Mouse (Mus musculus): ENCODE measurements around the gene Iqce. TPM values are rescaled to one million over a fixed set of nuclear protein-coding genes. Genes with fewer than 3 reads are reported as not detected.

The Iqce gene
- polyA plus RNA-seq, 1 experiment from 2014 or later, result 24.7 TPM

DNA sequence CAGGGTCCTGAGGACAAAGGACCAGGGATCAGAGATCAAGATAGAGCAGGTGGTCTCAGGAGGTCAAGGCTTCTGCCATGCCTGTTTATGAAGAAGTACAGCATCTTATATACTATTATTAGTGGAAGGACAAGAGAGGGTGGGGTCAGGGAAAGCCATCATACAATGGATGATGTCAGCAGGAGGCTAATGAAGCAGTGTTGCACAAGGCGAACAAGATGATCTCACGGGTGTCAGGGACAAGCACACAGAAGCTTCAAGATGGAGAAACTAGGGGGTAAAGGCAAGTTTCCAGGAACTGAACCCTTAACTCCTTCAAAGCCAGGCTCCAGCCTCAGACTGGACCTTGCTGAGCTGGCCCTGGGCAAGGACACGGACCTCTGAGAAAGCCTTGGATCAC lies 19.9 kb upstream of the Iqce start:
- Histone ChIP-seq H3K36me3 (ENCODE audit: control insufficient read depth, insufficient read depth, low read length) (peaks cover 18% of the 10 kb centered on the region; the same call in 1 of the 2 replicates), H3K27me3 (ENCODE audit: control insufficient read depth, insufficient read depth, low read length) (no peaks in the 10 kb centered on the region), H3K4me2 (replicated peaks; ENCODE audit: low read depth, low read length) (no peak overlapping the region), H3K9me3 (ENCODE audit: control insufficient read depth, low read depth, low read length) (no peaks in the 10 kb centered on the region), H3K4me3 (ENCODE audit: low read depth, low read length) (no peak overlapping the region), H3K4me1 (ENCODE audit: control insufficient read depth, insufficient read depth, low read length) (no peaks in the 10 kb centered on the region), H3K9ac (replicated peaks; ENCODE audit: low read depth, low read length) (no peak overlapping the region), H3K27ac (ENCODE audit: low read length) (no peak overlapping the region)
- 79% methylated on average over 3 of the region's 3 CpGs for WGBS
- ATAC-seq (ENCODE audit: insufficient number of reproducible peaks, insufficient read depth, low FRiP score, low read depth), result no peak

DNA sequence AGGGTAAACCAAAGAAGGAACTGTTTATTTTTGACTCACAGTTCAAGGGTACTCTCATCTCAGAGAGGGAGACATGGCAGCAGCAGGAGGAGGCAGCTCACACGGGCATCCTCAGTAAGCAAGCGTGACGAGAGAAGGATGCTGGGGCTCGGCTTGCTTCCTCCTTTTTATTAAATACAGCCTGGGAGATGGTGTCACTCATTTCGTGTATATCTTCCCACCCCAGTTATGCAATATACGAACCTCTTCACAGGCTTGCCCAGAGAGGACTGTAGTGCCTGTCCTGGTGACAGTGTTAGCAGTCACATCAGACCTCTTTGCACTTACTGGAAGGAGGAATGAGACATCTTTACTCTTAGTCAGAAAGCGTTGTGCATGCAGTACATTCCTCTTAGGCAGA lies 18.6 kb upstream of the Iqce start:
- WGBS, result 80% methylated on average over 7 of the region's 7 CpGs
- no peaks in the 10 kb centered on the region for H3K9me3 ChIP-seq (ENCODE audit: control insufficient read depth, low read depth, low read length)
- H3K27me3 ChIP-seq (ENCODE audit: control insufficient read depth, insufficient read depth, low read length), result no peaks in the 10 kb centered on the region

GRCm38 (mm10) chr5:140711040-140711439 lies 8.9 kb upstream of the Iqce start:
- 82% methylated on average over 5 of the region's 5 CpGs for WGBS
- Histone ChIP-seq H3K27me3 (ENCODE audit: control insufficient read depth, insufficient read depth, low read length) (no peaks in the 10 kb centered on the region), H3K4me2 (replicated peaks; ENCODE audit: low read depth, low read length) (no peak overlapping the region), H3K9me3 (ENCODE audit: control insufficient read depth, low read depth, low read length) (no peaks in the 10 kb centered on the region), H3K4me1 (ENCODE audit: control insufficient read depth, insufficient read depth, low read length) (peaks cover under 1% of the 10 kb centered on the region; the same call in 1 of the 2 replicates), H3K36me3 (ENCODE audit: control insufficient read depth, insufficient read depth, low read length) (peaks cover 60% of the 10 kb centered on the region), H3K9ac (replicated peaks; ENCODE audit: low read depth, low read length) (no peak overlapping the region), H3K4me3 (ENCODE audit: low read depth, low read length) (no peak overlapping the region), H3K27ac (ENCODE audit: low read length) (no peak overlapping the region)
- ATAC-seq (ENCODE audit: insufficient number of reproducible peaks, insufficient read depth, low FRiP score, low read depth), result no peak

More for the DNA sequence above, 18.6 kb upstream of the Iqce start:
- ATAC-seq (ENCODE audit: insufficient number of reproducible peaks, insufficient read depth, low FRiP score, low read depth), result no peak
- Histone ChIP-seq H3K9ac (replicated peaks; ENCODE audit: low read depth, low read length) (no peak overlapping the region), H3K4me3 (ENCODE audit: low read depth, low read length) (no peak overlapping the region), H3K4me2 (replicated peaks; ENCODE audit: low read depth, low read length) (no peak overlapping the region), H3K4me1 (ENCODE audit: control insufficient read depth, insufficient read depth, low read length) (no peaks in the 10 kb centered on the region), H3K27ac (ENCODE audit: low read length) (no peak overlapping the region), H3K36me3 (ENCODE audit: control insufficient read depth, insufficient read depth, low read length) (peaks cover 29% of the 10 kb centered on the region)

DNA sequence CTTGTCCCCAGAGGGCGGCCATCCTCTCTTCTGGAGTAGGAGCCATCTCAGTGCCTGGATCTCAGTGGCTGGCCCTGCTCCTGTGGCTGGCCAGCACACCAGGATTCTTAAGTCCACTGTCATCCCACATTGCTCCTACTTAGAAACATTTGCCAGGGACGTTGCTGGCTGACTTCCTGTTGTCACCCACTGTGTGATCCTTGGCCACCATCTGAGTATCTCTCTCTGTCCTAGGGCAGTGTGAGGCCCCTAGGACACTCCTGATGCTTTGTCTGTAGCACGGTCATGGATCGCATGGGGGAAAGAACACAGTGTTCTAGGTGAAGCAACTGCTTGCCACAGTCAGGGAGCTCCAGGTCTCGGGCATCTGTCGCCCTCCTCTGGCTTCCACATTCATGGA lies 8.1 kb upstream of the Iqce start:
- WGBS, result 95% methylated on average over 6 of the region's 6 CpGs
- Histone ChIP-seq H3K27ac (ENCODE audit: low read length) (no peak overlapping the region), H3K9ac (replicated peaks; ENCODE audit: low read depth, low read length) (no peak overlapping the region), H3K4me3 (ENCODE audit: low read depth, low read length) (no peak overlapping the region), H3K27me3 (ENCODE audit: control insufficient read depth, insufficient read depth, low read length) (no peaks in the 10 kb centered on the region), H3K9me3 (ENCODE audit: control insufficient read depth, low read depth, low read length) (no peaks in the 10 kb centered on the region), H3K36me3 (ENCODE audit: control insufficient read depth, insufficient read depth, low read length) (peaks cover 58% of the 10 kb centered on the region), H3K4me2 (replicated peaks; ENCODE audit: low read depth, low read length) (no peak overlapping the region), H3K4me1 (ENCODE audit: control insufficient read depth, insufficient read depth, low read length) (peaks cover 8% of the 10 kb centered on the region; the same call in 1 of the 2 replicates)
- no peak for ATAC-seq (ENCODE audit: insufficient number of reproducible peaks, insufficient read depth, low FRiP score, low read depth)

GRCm38 (mm10) chr5:140705501-140706171 lies 3.5 kb upstream of the Iqce start:
- Histone ChIP-seq H3K4me1 (ENCODE audit: control insufficient read depth, insufficient read depth, low read length) (peaks cover 23% of the 10 kb centered on the region), H3K27ac (ENCODE audit: low read length) (peak overlapping the region; percentile 70; the same call in 1 of the 2 replicates), H3K4me3 (ENCODE audit: low read depth, low read length) (peak overlapping the region; percentile 58), H3K9ac (replicated peaks; ENCODE audit: low read depth, low read length) (peak overlapping the region; percentile 61), H3K27me3 (ENCODE audit: control insufficient read depth, insufficient read depth, low read length) (no peaks in the 10 kb centered on the region), H3K9me3 (ENCODE audit: control insufficient read depth, low read depth, low read length) (no peaks in the 10 kb centered on the region), H3K36me3 (ENCODE audit: control insufficient read depth, insufficient read depth, low read length) (peaks cover 14% of the 10 kb centered on the region), H3K4me2 (replicated peaks; ENCODE audit: low read depth, low read length) (peak overlapping the region; percentile 79)
- 44% methylated on average over 7 of the region's 7 CpGs for WGBS
- ATAC-seq (ENCODE audit: insufficient number of reproducible peaks, insufficient read depth, low FRiP score, low read depth), result no peak

DNA sequence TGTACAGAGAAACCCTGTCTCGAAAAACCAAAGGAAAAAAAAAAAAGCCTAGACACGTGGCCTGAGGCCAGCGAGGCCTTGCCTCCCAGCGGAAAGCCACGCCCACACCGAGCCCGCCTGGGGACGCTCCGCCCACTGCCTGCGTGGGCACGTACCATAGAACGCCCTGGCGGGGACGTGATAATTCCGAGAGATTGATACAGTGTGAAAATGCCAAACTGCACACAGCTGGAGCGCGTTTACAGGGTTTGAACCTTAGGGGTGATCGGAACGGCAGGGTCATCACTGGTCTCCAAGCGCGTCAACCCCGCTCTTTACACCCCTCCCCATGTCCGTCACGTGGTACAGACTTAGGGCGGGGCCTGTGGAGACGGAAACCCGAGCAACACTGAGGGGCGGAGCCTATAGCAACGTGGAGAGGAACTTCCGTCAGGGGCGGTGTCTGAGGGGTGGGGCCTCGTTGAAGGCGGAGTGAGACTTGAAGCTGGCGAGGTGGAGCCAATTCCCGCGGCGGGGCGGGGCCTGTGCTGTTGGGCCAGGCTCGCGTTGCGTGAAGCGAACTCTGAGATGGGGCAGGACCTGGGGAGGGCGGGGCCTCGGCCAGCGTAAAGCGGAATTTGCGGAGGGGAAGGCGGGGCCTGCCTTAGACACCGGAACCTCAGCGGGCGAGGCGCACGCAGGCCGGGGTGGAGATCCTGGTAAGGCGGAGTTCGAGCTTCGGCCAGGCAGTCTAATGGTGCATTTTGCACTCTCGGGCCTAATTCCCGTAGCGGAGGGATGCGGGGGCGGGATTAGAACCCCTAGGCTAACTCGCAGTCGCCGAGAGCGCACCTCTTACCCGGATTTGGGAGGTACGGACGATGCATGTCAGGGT lies 2.4 kb upstream of the Iqce start, which contains the start of gene Brat1:
Gene Brat1, plus strand, starts transcription at position 634 of the 874 bp plus-strand sequence.
- peak within 1 kb of the TSS; percentile 58 for H3K4me3 ChIP-seq (ENCODE audit: low read depth, low read length)
- H3K4me2 ChIP-seq (replicated peaks; ENCODE audit: low read depth, low read length), result peak within 1 kb of the TSS; percentile 79
- peaks cover 27% of the 10 kb centered on the region for H3K4me1 ChIP-seq (ENCODE audit: control insufficient read depth, insufficient read depth, low read length)
- H3K9ac ChIP-seq (replicated peaks; ENCODE audit: low read depth, low read length), result peak within 1 kb of the TSS; percentile 61
- H3K9me3 ChIP-seq (ENCODE audit: control insufficient read depth, low read depth, low read length), result no peaks in the 10 kb centered on the region
- under 1% methylated on average over 69 of the region's 69 CpGs for WGBS
- peaks cover 6% of the 10 kb centered on the region; the same call in 1 of the 2 replicates for H3K36me3 ChIP-seq (ENCODE audit: control insufficient read depth, insufficient read depth, low read length)
- peak; percentile 91 for ATAC-seq (ENCODE audit: insufficient number of reproducible peaks, insufficient read depth, low FRiP score, low read depth)
- H3K27me3 ChIP-seq (ENCODE audit: control insufficient read depth, insufficient read depth, low read length), result no peaks in the 10 kb centered on the region
- H3K27ac ChIP-seq (ENCODE audit: low read length), result peak within 1 kb of the TSS; percentile 78; the same call in 1 of the 2 replicates

- Histone ChIP-seq H3K4me1 (ENCODE audit: control insufficient read depth, insufficient read depth, low read length) (peaks cover 27% of the 10 kb centered on the region), H3K4me3 (ENCODE audit: low read depth, low read length) (peak overlapping the region; percentile 58; the same call in 1 of the 2 replicates), H3K9ac (replicated peaks; ENCODE audit: low read depth, low read length) (no peak overlapping the region), H3K9me3 (ENCODE audit: control insufficient read depth, low read depth, low read length) (no peaks in the 10 kb centered on the region), H3K27me3 (ENCODE audit: control insufficient read depth, insufficient read depth, low read length) (no peaks in the 10 kb centered on the region), H3K36me3 (ENCODE audit: control insufficient read depth, insufficient read depth, low read length) (peaks cover 6% of the 10 kb centered on the region; the same call in 1 of the 2 replicates), H3K4me2 (replicated peaks; ENCODE audit: low read depth, low read length) (peak overlapping the region; percentile 27), H3K27ac (ENCODE audit: low read length) (peak overlapping the region; percentile 78; the same call in 1 of the 2 replicates)
- WGBS, result 33% methylated on average over 17 of the region's 17 CpGs
- no peak for ATAC-seq (ENCODE audit: insufficient number of reproducible peaks, insufficient read depth, low FRiP score, low read depth)
These were observed 1.6 kb upstream of the Iqce start for GRCm38 (mm10) chr5:140703480-140704377.
